Mouse (Mus musculus): ENCODE results near the gene Rex1bd.
"Not testable (repeated sequence)": the region's sequence is repeated elsewhere in the genome, so short reads cannot be mapped to it uniquely, and the experiment has no call there.

Gene Rex1bd

DNA sequence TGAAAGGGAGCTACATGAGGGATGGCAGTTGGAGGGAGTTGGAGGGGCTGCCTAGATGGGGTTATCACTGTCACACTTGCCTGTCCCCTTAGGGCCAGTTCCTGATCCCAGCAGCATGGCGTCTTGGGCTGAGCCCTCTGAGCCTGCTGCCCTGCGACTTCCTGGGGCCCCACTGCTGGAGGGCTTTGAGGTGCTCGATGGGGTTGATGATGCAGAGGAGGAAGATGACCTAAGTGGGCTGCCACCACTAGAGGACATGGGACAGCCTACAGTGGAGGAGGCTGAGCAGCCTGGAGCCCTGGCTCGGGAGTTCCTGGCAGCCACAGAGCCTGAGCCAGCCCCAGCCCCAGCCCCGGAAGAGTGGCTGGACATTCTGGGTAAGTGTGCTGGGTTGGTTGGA lies 22.7 kb upstream of the Rex1bd start:
- DNase-seq (ENCODE audit: low spot score), result no peak

DNA sequence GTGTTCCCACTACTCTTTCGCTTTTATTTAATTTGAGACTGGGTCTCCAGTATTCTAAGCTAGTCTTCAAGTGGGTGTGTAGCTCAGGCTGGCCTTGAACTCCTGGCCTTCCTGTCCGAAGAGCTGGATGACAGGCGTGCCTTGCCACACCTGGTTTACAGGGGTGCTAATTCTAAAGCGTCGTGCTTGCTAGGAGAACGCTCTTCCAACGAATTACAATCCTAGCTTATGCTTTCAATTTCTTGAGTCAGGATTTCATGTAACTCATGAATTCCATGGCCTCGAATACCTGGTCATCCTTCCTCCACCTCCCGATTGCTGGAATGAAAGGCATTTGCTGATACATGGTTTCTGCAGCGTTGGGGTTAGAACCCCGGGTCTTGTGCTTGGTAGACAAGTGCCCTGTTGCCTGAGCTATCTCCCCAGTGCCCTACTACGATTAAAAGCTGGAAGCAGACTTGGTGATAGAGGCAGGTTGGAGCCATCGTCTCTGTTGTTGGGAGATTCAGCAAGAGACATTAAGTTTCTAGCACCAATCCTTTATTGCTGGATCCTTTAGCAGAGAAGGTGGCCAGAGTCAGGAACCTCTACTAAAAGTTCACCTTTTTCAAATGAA lies 21.7 kb upstream of the Rex1bd start:
- no peak for DNase-seq (ENCODE audit: low spot score)

DNA sequence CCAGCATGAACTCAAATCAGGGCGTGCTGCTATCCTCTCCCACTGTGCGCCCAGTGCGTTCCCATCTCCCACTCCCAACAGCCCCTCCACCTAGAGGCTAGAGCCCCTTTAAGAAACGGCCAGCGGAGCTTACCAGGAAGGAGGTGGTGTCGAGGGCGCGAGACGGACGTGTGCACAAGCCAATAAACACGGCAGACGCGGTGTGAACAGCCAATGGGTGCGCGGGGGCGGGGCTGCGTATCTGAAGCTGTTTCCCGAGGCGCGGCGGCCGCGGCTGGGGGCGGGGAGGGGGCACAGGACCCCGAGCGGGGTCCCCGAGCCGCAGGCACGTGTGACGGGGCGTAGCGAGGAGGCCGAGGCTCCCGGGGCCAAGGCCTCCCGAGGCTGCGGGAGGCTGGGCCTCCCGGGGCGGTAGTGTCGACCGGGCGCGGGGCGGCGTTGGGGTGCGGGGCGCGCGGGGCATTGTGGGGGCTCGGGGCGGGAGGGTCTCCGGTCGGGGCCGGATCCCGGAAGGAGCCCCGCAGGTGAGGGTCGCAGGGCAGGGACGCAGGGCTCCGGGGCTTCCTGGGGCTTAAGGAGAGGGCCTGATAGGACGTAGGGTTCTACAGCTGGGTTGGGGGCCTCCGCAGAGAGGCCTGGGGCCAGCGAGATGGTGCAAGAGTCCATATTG lies 21.1 kb upstream of the Rex1bd start, which contains the start of the genes Fkbp8 and Kxd1:
TSS of gene Fkbp8 (plus strand) at position 213 of the 670 bp plus-strand sequence.
TSS of gene Kxd1 (minus strand) at position 445 of the 670 bp plus-strand sequence.
- DNase-seq (ENCODE audit: low spot score), result peak; percentile 98

DNA sequence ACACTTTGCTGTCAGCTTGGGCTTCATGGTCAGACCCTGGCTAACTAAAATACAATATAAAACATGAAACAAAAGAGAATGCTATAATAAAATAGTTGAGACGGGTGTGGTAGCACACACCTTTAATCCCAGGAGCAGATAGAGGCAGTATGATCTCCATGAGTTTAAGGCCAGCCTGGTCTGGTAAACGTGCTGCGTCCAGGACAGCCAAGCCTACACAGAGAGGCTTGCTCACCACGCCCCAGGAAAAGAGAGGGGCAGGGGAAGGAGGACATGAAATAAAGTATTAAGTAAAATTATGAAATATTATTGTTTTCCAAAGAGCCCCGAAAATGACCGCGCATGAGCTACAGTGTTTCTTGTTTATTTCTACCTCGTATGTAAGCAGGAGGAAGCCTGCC lies 20.6 kb upstream of the Rex1bd start:
- no peak for DNase-seq (ENCODE audit: low spot score)

DNA sequence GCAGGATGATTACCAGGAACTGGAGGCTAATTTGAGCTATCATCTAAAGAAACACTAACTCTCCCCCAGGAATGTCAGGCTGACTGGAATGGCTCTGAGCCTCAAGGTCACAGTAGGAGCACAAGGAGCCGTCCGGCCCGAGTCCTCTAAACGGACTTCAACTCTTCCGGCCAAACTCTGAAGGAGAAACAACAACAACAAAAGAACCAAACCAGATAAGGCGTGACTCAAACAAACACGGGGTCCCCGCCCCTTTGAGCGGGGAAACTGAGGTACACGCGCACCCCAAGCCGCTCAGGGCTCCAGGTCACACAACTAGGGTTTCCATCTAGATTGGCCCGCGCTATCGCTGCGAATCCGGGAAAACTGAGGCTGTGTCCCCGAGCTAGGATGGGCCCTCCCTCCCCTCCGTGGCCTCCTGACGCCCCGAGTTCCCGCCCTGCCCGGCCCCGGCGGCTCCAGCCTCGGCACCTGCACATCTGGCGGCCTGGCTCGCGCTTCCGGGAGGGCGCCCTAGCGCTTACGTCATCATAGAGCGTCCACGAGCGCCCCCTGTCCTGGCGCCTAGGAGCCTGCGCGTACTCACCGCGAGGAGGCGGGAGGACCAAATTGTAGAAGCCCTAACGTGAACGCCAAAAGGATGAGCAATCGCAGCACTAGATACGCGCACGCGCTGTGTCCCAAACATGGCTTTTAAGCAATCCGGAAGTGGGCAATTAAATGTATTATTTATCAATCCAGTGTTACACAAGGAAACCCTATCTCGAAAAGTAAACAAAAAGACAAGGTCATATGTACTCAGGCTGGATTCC lies 16.2 kb upstream of the Rex1bd start:
- DNase-seq (ENCODE audit: low spot score), result peak; percentile 99

DNA sequence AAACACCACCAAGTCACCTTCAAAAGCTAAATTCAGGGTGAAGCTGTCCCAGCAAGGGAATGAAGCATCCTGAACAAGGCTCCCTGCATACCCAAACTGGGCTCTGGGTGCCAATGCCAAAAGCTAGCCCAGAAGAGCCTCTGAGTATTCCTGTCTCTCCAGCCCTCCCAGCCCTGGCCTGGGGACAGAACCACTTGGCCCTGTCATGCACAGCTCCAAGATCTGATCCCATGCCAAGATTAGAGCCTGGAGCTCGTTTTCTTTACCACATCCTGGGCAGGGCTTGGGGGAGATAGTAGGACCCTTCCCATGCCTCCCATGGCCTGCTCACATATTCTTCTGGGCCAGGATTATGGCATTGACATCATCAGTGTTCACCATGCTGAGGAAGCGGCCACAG lies 13.1 kb upstream of the Rex1bd start:
- DNase-seq (ENCODE audit: low spot score), result no peak

DNA sequence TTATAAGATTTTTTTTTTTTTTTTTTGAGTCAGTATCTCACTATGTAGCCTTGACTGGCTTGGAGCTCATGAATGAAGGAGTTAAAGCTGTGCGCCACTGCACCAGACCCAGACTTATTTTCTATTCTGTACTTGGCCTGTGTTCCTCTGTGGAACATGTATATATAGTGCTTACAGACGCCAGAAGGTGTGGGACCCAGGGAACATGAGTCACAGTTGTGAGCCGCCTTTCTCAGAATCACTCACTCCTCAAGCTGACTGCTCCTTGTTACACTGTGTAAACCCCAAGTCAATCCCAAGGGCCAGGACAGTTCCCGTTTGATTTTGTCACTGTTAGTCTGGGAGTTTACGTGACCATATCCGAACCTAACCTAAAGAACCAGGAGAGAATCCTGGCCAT lies 12.5 kb upstream of the Rex1bd start:
- DNase-seq (ENCODE audit: low spot score), result no peak

DNA sequence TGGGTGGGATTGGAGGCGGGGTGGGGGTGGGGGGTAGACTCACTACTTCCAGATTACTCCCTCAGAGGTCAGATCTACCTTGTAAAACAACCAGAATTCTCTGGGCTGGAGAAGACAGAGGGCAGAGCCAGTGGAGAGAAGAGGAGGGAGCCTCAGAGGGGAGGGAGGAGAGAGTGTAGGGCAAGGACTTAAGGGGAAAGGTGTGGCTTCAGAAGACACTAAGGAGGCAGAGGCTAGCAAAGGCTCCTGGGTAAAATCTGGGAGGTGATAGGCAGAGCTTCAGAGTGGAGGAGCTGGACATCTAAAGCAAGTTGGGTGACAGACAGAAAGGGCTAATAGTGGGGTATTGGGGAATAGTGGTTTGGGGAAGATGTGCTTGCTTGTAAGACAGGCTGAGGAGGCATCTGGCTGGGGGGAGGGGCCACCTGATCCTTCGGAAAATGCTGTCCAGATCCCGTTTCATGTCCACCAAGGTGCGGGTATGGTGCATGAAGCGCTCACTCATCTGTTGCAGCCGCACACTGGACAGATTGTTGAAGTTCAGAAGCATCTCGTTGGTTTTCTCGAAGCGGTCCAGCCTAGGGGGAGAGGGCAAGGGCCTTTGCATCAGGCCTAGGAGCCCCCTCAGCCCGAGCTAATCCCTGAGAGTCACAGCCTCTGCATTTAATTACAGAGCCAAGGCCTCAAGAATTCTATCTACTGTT lies 11.5 kb upstream of the Rex1bd start:
- DNase-seq (ENCODE audit: low spot score), result no peak

DNA sequence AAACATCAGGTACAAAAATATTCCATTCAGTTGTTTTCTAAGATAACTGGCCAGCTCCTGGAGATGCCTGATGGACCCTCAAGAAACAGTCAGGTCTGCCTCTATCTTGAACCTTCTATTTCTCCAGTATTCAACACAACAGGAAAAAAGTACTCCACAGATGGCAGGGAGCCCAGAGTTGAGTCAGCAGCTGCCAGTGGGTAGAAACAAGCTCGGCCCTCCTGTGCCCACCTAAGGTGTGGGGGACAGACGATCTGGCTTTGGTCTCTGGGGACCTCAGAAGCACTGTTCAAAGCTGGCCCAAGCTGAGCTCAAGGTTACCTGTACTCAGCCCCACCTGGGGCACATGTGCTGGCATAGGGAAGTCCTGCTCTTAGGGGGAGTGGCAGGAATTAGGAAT lies 6.9 kb upstream of the Rex1bd start:
- DNase-seq (ENCODE audit: low spot score), result no peak

DNA sequence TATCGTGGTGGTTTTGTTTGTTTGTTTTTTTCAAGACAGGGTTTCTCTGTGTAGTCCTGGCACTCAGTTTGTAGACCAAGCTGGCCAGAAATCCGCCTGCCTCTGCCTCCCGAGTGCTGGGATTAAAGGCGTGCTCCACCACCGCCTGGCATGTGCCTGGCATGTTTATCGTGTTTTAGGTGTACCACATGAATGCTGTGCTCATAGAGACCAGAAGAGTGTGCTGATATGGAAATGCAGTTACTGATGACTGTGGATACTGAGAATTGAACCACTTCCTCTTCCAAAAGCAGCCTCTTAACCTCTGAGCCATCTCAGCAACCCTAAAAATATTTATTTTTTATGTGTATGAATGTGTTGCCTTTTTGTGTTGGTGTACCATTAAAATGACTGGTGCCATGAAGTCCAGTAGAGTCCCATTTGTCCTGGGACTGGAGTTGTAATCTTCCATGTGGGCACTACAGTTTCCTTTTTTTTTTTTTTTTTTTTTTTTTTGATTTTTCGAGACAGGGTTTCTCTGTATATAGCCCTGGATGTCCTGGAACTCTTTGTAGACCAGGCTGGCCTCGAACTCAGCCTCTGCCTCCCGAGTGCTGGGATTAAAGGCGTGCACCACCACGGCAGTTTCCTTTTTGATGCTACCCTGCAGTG lies 5.8 kb upstream of the Rex1bd start:
- DNase-seq (ENCODE audit: low spot score), result no peak

DNA sequence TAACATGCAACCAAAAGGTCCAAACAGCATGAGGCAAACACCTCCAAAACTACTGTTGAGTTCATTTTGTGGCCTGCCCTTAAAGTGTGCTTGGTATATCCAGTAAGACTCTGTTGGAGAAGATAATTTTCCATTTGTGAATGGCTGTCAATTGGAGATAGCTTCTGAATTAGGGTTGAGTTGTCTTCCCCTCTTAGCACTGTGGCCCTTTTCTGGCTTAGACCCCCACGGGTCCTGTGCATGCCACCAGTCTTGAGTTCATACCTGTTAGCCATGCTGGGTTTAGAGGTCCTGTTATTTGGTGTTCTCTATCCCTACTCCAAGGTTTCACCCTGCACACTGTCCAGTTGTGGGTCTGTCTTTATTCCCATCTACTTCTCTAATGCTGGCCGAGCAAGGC lies 5.2 kb upstream of the Rex1bd start:
- DNase-seq (ENCODE audit: low spot score), result no peak

DNA sequence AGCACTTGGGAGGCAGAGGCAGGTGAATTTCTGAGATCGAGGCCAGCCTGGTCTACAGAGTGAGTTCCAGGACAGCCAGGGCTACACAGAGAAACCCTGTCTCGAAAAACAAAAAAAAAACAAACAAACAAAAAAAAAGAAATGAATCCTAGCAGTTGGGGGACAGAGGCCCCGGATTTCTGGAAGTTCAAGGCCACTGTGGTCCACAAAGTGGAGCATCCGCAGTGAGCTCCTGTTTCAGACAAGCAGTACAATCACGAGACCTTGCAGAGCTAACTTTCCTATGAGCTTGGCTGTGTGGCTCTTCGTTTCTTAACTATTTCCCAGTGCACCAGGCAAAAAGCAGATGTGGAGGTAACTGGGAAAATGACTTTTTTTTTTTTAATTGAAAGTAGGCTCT lies 4.6 kb upstream of the Rex1bd start:
- not testable (repeated sequence) for DNase-seq (ENCODE audit: low spot score)

DNA sequence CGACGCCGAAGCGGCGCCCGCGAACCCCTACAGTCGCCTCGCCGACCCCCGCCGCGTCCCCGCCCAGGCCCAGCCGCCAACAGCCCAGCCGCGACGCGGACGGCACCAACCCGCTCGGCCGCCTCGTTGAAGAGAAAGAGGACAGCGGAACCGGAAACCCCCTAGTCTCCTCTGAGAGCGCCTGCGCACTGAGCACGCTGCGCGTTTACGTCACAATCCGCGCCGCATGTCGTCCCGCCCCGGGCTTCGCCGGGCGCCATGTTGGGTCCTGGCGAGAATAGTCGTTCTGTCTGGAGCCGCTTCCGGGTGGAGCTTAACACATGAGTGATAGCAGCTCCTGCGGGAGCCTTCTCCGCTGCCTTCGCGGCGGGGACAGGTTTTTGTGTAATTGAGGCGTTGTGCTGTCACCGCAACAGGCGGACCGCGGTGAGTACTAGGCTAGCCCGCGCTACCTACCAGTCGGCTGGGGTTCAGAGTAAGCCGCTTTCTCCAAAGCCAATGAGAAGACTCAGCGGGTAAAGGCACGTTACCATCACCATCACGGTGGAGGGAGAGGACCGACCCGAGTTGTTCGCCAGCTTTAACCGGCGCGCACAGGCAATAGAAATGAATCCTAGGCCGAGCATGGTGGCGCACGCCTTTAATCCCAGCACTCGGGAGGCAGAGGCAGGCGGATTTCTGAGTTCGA lies 3.8 kb upstream of the Rex1bd start, which contains the start of gene Uba52:
TSS of gene Uba52 (minus strand) at position 574 of the 688 bp plus-strand sequence.
- peak; percentile 98 for DNase-seq (ENCODE audit: low spot score)

DNA sequence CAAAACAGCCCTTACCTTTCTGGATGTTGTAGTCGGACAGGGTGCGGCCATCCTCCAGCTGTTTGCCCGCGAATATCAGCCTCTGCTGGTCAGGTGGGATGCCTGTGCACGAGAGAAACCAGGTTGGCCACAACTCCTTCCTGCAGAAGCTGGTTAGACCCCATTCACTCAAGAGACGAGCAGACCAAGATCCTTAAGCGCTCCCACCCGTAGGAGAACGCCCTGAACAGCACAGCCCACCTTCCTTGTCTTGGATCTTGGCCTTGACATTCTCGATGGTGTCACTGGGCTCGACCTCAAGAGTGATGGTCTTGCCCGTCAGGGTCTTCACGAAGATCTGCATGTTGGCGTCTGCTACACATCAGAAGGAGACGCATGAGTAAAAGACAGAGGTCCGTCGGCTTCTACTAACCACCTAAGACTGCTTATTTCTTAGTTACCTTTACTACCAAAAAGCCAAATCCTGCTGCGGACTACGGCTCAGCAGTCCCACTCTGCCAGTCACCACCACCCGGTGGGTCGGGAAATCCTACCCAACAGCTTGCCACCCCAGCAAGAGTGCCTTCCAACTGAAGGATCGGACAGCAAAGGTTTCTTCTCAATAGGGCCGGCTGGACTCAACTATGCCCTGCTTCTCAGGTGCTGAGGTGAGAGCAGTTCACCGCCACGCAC lies 2.9 kb upstream of the Rex1bd start:
- no peak for DNase-seq (ENCODE audit: low spot score)

DNA sequence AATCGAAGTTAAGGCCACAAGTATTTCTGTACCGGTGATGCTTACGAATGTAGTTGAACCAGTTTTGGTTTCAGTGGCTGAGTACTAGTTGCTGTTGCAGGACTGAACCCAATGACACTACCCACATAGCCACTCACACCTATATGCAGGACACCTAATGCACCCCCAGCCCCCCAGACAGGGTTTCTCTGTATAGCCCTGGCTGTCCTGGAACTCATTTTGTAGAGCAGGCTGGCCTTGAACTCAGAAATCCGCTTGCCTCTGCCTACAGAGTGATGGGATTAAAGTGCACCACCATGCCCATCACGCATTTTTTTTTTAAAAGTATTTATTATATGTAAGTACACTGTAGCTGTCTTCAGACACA lies 458 bp upstream of the Rex1bd start:
- DNase-seq (ENCODE audit: low spot score), result no peak

DNA sequence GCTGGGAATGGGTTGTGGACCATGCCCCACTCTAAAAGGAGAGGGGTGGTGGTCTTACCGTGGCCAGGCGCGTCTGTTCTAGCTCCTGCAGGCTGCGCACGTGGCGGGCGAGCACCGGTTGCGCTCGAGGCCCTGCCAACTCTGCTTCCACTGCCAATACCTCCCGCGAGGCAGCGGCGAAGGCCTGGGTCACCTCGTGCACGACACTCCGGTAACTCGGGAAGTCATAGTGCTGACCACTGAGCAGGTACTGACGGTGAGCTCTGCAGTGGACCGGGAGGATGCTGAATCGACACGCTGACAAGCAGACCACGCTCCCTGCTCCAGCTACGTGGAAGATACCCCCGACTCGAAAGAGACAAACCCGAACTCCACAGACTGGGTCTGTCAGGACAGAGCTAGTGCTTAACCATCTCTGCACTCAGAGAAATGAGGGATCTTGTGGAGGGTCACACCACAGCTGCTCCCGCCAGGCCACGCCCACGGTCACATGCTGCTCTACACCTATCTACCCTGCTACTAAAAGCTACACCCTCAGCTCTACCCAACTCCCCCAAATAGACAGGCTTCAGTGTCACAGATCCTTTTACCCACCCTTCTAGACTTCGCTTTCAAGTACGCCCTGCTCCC lies 739 bp downstream of the Rex1bd start:
- no peak for DNase-seq (ENCODE audit: low spot score)

DNA sequence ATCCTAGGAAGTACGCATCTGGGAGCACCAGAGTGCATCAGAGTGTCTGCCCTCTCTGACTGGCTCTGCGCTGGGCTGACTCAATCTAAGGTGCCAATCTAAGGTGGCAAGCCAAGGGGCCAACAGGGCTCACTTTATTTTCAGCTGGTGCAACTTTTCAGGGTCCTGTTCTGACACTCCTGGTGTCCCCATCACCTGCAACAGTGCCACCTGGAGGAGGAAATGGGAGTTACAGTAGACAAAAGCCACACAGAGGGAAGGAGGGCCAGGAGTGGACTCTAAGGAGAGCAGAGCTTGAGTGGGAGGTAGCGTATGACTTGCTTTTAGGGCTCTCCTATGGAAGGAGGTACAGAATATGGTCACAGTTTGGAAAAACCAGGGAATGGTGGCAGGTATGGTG lies 1.7 kb downstream of the Rex1bd start:
- DNase-seq (ENCODE audit: low spot score), result peak; percentile 89

DNA sequence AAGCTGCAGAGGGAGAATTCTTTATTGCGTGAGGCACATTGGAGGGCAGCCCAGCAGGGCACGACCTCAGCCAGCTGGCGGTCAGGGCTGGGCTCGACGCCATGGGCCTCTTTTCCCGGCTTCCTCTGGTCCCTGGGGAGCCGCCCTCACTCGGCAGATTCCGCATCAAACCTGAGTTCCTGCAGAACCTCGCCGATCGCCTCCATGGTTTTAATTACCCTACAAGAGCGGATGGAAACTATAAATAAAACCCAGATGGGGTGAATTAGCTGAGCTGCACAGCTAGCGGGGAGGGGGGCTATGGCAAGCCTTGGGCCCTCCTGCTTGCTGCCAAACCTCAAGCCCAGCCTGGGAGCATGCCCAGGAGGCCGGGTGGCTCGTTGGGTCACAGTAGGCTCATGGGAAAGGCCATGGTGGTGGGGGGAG lies 2.2 kb downstream of the Rex1bd start:
- peak; percentile 76 for DNase-seq (ENCODE audit: low spot score)

DNA sequence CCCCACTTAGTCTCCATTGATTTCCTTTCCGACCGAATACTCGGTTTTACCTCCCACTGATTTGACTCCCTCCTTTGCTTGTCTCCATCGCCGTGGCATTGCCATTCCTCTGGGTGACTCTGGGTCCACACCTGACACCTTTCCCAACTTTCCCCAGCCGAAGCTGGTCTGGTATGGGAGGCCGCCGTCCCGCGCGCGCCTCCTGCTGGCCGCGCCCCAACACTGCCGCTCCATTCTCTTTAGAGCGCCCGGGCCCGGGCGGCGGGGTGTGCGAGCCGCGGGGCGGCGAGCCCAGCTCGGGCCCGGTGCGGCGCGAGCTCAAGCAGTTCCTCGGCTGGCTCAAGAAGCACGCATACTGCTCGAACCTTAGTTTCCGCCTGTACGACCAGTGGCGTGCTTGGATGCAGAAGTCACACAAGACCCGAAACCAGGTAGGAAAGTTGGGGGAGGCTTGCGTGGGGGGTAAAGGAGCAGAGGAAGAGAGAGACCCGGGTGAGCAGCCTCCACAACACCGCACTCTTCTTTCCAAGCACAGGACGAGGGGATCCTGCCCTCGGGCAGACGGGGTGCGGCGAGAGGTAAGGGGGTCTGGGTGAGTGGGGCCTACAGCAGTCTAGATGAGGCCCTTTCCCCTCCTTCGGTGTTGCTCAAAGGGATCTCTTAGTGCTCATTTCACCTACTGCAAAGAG lies 3.3 kb downstream of the Rex1bd start:
- peak; percentile 81 for DNase-seq (ENCODE audit: low spot score)

DNA sequence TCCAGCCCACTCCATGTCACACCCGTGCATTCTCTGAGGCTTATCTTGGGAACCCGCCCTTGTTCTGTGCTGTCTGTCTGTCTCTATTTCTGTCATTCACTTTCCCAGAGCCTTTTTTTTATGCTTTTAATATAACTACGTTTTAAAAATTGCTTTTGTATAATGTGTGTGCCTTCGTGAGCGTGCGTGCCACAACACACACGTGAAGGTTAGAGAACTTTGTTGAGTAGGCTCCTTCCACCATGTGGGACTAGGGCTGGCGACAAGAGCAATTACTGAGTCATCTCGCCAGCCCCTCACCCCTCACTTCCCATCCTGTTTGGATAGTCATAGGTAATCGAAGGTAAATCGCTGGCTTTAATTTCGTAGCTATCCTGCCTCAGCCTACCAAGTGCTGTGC lies 4.0 kb downstream of the Rex1bd start:
- DNase-seq (ENCODE audit: low spot score), result no peak
